Mouse (Mus musculus): Measurements from ENCODE around the gene Ttll7.
A peak's percentile ranks its signal among the peaks of the same experiment; 100 is the strongest.

Ttll7 gene

GRCm38 (mm10) chr3:146851966-146852891, at the start of gene Ttll7:
Gene Ttll7 (plus strand): TSS chr3:146852367.
- DNase-seq (ENCODE audit: low spot score) = peak; percentile 88

- no peak for DNase-seq (ENCODE audit: low spot score)
These were observed 39.9 kb upstream of the Ttll7 start for GRCm38 (mm10) chr3:146812041-146812878.

- peak; percentile 90 for DNase-seq (ENCODE audit: low spot score)
These were observed 39.2 kb upstream of the Ttll7 start, which contains the start of gene Prkacb for GRCm38 (mm10) chr3:146812901-146813393. Gene Prkacb (minus strand): TSS chr3:146812990.

- DNase-seq (ENCODE audit: low spot score) = no peak
These were observed 38.5 kb upstream of the Ttll7 start for GRCm38 (mm10) chr3:146813624-146814023.

GRCm38 (mm10) chr3:146820718-146821117, 31.4 kb upstream of the Ttll7 start:
- DNase-seq (ENCODE audit: low spot score) = no peak

- no peak for DNase-seq (ENCODE audit: low spot score)
These were observed 9.4 kb upstream of the Ttll7 start for GRCm38 (mm10) chr3:146842766-146843165.

- no peak for DNase-seq (ENCODE audit: low spot score)
These were observed 8.7 kb upstream of the Ttll7 start for GRCm38 (mm10) chr3:146843470-146843869.

GRCm38 (mm10) chr3:146846237-146846636, 5.9 kb upstream of the Ttll7 start:
- no peak for DNase-seq (ENCODE audit: low spot score)

- no peak for DNase-seq (ENCODE audit: low spot score)
These were observed 4.1 kb upstream of the Ttll7 start for GRCm38 (mm10) chr3:146848112-146848511.

GRCm38 (mm10) chr3:146849360-146849759, 2.8 kb upstream of the Ttll7 start:
- no peak for DNase-seq (ENCODE audit: low spot score)

- DNase-seq (ENCODE audit: low spot score) = no peak
These were observed 2.4 kb downstream of the Ttll7 start for GRCm38 (mm10) chr3:146854473-146855087.

GRCm38 (mm10) chr3:146857373-146857772, 5.2 kb downstream of the Ttll7 start:
- DNase-seq (ENCODE audit: low spot score) = no peak

- DNase-seq (ENCODE audit: low spot score) = no peak
These were observed 8.1 kb downstream of the Ttll7 start for GRCm38 (mm10) chr3:146860308-146860707.

GRCm38 (mm10) chr3:146866563-146866962, 14.4 kb downstream of the Ttll7 start:
- DNase-seq (ENCODE audit: low spot score) = no peak

GRCm38 (mm10) chr3:146871954-146872353, 19.8 kb downstream of the Ttll7 start:
- DNase-seq (ENCODE audit: low spot score) = no peak

GRCm38 (mm10) chr3:146875929-146876328, 23.8 kb downstream of the Ttll7 start:
- no peak for DNase-seq (ENCODE audit: low spot score)

GRCm38 (mm10) chr3:146893931-146894330, 41.8 kb downstream of the Ttll7 start:
- no peak for DNase-seq (ENCODE audit: low spot score)

- DNase-seq (ENCODE audit: low spot score) = no peak
These were observed 44.4 kb downstream of the Ttll7 start for GRCm38 (mm10) chr3:146896581-146896980.

- no peak for DNase-seq (ENCODE audit: low spot score)
These were observed 47.9 kb downstream of the Ttll7 start for GRCm38 (mm10) chr3:146900094-146900493.

GRCm38 (mm10) chr3:146901729-146902128, 49.6 kb downstream of the Ttll7 start:
- DNase-seq (ENCODE audit: low spot score) = no peak

GRCm38 (mm10) chr3:146905606-146906005, 53.4 kb downstream of the Ttll7 start:
- no peak for DNase-seq (ENCODE audit: low spot score)

- no peak for DNase-seq (ENCODE audit: low spot score)
These were observed 56.8 kb downstream of the Ttll7 start for GRCm38 (mm10) chr3:146908922-146909321.

Data from layer of hippocampus, adult 11-12 months (tissue).